Mouse (Mus musculus) lung, postnatal 36 days (tissue): ENCODE results near the gene Idi1.
A peak's percentile ranks its signal among the peaks of the same experiment; 100 is the strongest.
"Not testable (repeated sequence)": the region's sequence is repeated elsewhere in the genome, so short reads cannot be mapped to it uniquely, and the experiment has no call there.

Source experiments
- DNase-seq: peaks from one replicate; pipeline ENCODE4 v3.0.0; 2022; ENCODE audit warnings: mixed read lengths

Gene Idi1

GRCm38 (mm10) chr13:8885445-8886184 is at the start of gene Idi1:
Idi1 (plus strand) TSS chr13:8885501.
- peak; percentile 99 for DNase-seq

GRCm38 (mm10) chr13:8838394-8838793 is 46.9 kb upstream of the Idi1 start:
- DNase-seq = no peak

- no peak for DNase-seq
Measured at GRCm38 (mm10) chr13:8839111-8839510, 46.2 kb upstream of the Idi1 start.

- DNase-seq = peak; percentile 86
Measured at GRCm38 (mm10) chr13:8839937-8840336, 45.4 kb upstream of the Idi1 start.

- no peak for DNase-seq
Measured at GRCm38 (mm10) chr13:8840941-8841340, 44.4 kb upstream of the Idi1 start.

GRCm38 (mm10) chr13:8841846-8842245 is 43.5 kb upstream of the Idi1 start:
- DNase-seq = not testable (repeated sequence)

- no peak for DNase-seq
Measured at GRCm38 (mm10) chr13:8842273-8842672, 43.0 kb upstream of the Idi1 start.

GRCm38 (mm10) chr13:8847702-8848101 is 37.6 kb upstream of the Idi1 start:
- peak; percentile 62 for DNase-seq

- DNase-seq = peak; percentile 25
Measured at GRCm38 (mm10) chr13:8849311-8849710, 36.0 kb upstream of the Idi1 start.

GRCm38 (mm10) chr13:8853424-8853823 is 31.9 kb upstream of the Idi1 start:
- no peak for DNase-seq

GRCm38 (mm10) chr13:8854769-8855168 is 30.5 kb upstream of the Idi1 start:
- no peak for DNase-seq

GRCm38 (mm10) chr13:8858453-8858852 is 26.8 kb upstream of the Idi1 start:
- DNase-seq = no peak

- no peak for DNase-seq
Measured at GRCm38 (mm10) chr13:8860861-8861260, 24.4 kb upstream of the Idi1 start.

GRCm38 (mm10) chr13:8864990-8865389 is 20.3 kb upstream of the Idi1 start:
- no peak for DNase-seq

GRCm38 (mm10) chr13:8866612-8867011 is 18.7 kb upstream of the Idi1 start:
- peak; percentile 63 for DNase-seq

- no peak for DNase-seq
Measured at GRCm38 (mm10) chr13:8869578-8870157, 15.6 kb upstream of the Idi1 start.

- peak; percentile 13 for DNase-seq
Measured at GRCm38 (mm10) chr13:8870160-8870509, 15.2 kb upstream of the Idi1 start.

- peak; percentile 93 for DNase-seq
Measured at GRCm38 (mm10) chr13:8870510-8871313, 14.6 kb upstream of the Idi1 start.

GRCm38 (mm10) chr13:8871314-8871962 is 13.9 kb upstream of the Idi1 start, which contains the start of gene Wdr37:
Wdr37 (minus strand) TSS chr13:8871909.
- peak; percentile 36 for DNase-seq

GRCm38 (mm10) chr13:8873776-8874175 is 11.5 kb upstream of the Idi1 start:
- DNase-seq = no peak

GRCm38 (mm10) chr13:8881611-8882010 is 3.7 kb upstream of the Idi1 start:
- DNase-seq = no peak

- not testable (repeated sequence) for DNase-seq
Measured at GRCm38 (mm10) chr13:8883870-8884269, 1.4 kb upstream of the Idi1 start.

GRCm38 (mm10) chr13:8886185-8886560 is 872 bp downstream of the Idi1 start:
- no peak for DNase-seq
